Mouse (Mus musculus) 3134 (cell line): ENCODE measurements around the gene Mycbp.
"Not testable (repeated sequence)": the region's sequence is repeated elsewhere in the genome, so short reads cannot be mapped to it uniquely, and the experiment has no call there.

Experiments used
- DNase-seq: peaks from one replicate; pipeline ENCODE4 v3.0.0-alpha.2; 2011; ENCODE audit warnings: low spot score; ENCODE audit not compliant: insufficient read length; ENCODE audit errors: extremely low read depth

The Mycbp gene

DNA sequence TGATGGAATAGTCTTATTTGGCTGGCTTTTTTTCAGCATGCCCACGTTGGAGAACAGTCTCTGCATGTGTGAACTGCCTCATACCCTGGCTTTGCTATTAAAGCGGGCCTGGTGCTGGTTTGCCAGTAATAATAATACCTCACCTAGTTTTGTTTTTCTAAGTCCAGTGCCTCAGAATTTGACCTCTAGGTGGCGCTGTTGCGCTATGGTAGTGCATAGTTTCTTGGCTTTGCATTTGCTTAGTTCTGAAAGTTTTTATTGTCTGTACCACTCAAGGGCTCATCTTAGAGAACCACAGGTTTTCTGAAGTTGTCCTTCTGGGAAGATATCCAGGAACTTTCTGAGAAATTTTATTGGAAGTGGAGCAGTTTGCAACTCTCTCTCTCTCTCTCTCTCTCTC, 35.2 kb downstream of the Mycbp start:
- peak; percentile 13 for DNase-seq

GRCm38 (mm10) chr4:123940878-123941277, 36.2 kb downstream of the Mycbp start:
- not testable (repeated sequence) for DNase-seq

DNA sequence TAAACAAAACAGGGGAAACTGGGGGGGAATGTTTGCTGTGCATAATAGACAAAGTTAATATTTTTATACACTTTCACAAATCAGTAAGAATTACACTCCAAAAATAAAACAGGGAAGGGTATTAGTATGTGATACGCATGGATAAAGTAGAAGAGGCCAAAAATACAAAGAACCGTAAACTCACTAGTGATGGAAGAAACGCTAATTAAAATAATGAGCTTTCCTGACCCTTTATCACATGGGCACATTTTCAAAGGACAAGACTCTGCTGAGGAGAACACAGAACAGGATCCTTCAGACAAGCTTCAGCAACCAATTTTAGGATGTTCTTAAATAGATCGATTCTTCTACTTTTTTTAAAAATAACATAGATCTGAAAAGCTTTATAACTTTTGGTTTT, 42.1 kb downstream of the Mycbp start:
- no peak for DNase-seq

- no peak for DNase-seq
Measured at GRCm38 (mm10) chr4:123947149-123947548, 42.5 kb downstream of the Mycbp start.

DNA sequence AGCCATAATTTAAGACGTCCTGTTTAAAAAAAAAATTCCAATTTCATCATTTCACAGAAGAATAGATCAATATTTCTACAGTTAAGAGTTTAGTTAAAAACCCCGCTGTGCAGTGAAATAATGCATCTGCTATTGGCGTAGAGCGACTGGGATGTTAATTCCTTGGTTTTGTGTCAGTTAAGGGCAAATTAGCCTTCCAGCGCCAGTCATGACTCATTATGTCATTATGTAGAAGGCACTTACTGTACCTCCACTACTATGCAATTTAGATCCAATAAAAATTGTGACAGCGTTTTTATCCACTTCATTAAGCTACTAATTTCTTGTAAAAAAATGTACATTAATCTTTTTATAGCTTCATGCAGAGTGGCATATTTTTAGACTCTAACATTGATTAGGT, 44.3 kb downstream of the Mycbp start:
- DNase-seq, result no peak

GRCm38 (mm10) chr4:123949649-123950048, 45.0 kb downstream of the Mycbp start:
- DNase-seq, result no peak

GRCm38 (mm10) chr4:123952059-123952458, 47.4 kb downstream of the Mycbp start:
- DNase-seq, result no peak

GRCm38 (mm10) chr4:123956703-123957491, 52.3 kb downstream of the Mycbp start:
- peak; percentile 65 for DNase-seq

- DNase-seq, result no peak
Measured at GRCm38 (mm10) chr4:123957492-123957808, 52.8 kb downstream of the Mycbp start.

- DNase-seq, result no peak
Measured at GRCm38 (mm10) chr4:123957891-123958290, 53.3 kb downstream of the Mycbp start.

DNA sequence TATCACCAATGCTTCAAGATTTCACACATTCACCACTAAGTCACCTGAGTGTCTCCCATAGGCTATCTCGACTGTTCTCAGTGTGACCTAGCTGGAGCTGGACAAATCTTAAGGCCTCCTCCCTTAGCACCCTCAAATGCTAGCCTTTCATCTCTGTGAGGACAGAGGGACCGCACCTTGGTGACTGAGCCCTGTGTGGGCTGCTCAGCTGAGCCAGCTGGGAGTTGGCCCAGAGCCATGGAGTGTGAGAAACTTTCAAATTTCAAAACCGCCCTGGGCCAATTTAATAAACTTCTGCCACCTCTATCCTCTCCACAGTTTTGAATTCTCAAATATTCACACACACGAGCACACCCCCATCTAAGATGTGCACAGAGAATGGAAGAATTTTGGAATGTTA, 56.3 kb downstream of the Mycbp start:
- DNase-seq, result no peak
